ENCODE assay signal across 9 mouse cellular contexts in genomic region chr3:78618900-78619299, GRCm38 (mm10).
DNase-seq lines count a peak whose midpoint lies in the region; ATAC-seq lines count a peak whose summit lies in the region.
"Had no signal": no experiment of that assay in that cellular context is flagged by ENCODE, and none has a peak within 500 bp of the region (broad histone marks: within the 10 kb centered on the region; RNA-seq: fewer than 3 reads in every experiment).

No protein-coding gene starts in this region.

- H3K4me1 ChIP-seq in neural tube, embryonic 11.5 days (ENCODE audit: control insufficient read depth, insufficient read depth, low read length): no peaks in the 10 kb centered on the region
- no peaks in the 10 kb centered on the region for H3K4me1 ChIP-seq in neural tube, embryonic 15.5 days
- no peaks in the 10 kb centered on the region for H3K4me1 ChIP-seq in forebrain, embryonic 15.5 days
- H3K4me1 ChIP-seq: embryonic facial prominence, embryonic 15.5 days; liver, embryonic 13.5 days had no signal

- H3K36me3 ChIP-seq in neural tube, embryonic 11.5 days (ENCODE audit: control insufficient read depth, insufficient read depth, low read length): no peaks in the 10 kb centered on the region
- H3K36me3 ChIP-seq in neural tube, embryonic 15.5 days: no peaks in the 10 kb centered on the region
- no peaks in the 10 kb centered on the region for H3K36me3 ChIP-seq in forebrain, embryonic 15.5 days
- H3K36me3 ChIP-seq: embryonic facial prominence, embryonic 15.5 days; liver, embryonic 13.5 days had no signal

- H3K4me3 ChIP-seq in neural tube, embryonic 11.5 days (ENCODE audit: low read depth, low read length): no peak overlapping the region
- H3K4me3 ChIP-seq in neural tube, embryonic 15.5 days (replicated peaks): no peak overlapping the region
- no peak overlapping the region for H3K4me3 ChIP-seq in forebrain, embryonic 15.5 days
- H3K4me3 ChIP-seq: embryonic facial prominence, embryonic 15.5 days; liver, embryonic 13.5 days had no signal

- peak; percentile 35 for DNase-seq in neural tube, embryonic 11.5 days (ENCODE audit: low spot score)
- DNase-seq in cerebellum, adult 11 months: peak; percentile 4
- peak; percentile 32 for DNase-seq in kidney, adult 9 months
- DNase-seq in T-cell, adult 2 months (ENCODE audit: low spot score): no peak
- DNase-seq: liver, embryonic 13.5 days had no signal

- H3K27ac ChIP-seq in neural tube, embryonic 11.5 days (ENCODE audit: low read depth, low read length): no peak overlapping the region
- H3K27ac ChIP-seq in neural tube, embryonic 15.5 days (replicated peaks): no peak overlapping the region
- H3K27ac ChIP-seq in forebrain, embryonic 15.5 days (replicated peaks): no peak overlapping the region
- H3K27ac ChIP-seq: embryonic facial prominence, embryonic 15.5 days; liver, embryonic 13.5 days had no signal

- H3K4me2 ChIP-seq in neural tube, embryonic 11.5 days (ENCODE audit: low read depth): no peak overlapping the region
- no peak overlapping the region for H3K4me2 ChIP-seq in neural tube, embryonic 15.5 days
- H3K4me2 ChIP-seq in forebrain, embryonic 15.5 days (replicated peaks): no peak overlapping the region
- H3K4me2 ChIP-seq: embryonic facial prominence, embryonic 15.5 days; liver, embryonic 13.5 days had no signal

- 47% methylated on average over 3 of the region's 3 CpGs for WGBS in neural tube, embryonic 11.5 days
- 46% methylated on average over 3 of the region's 3 CpGs for WGBS in neural tube, embryonic 15.5 days
- 38% methylated on average over 3 of the region's 3 CpGs for WGBS in forebrain, embryonic 15.5 days

- no peak overlapping the region for H3K9ac ChIP-seq in neural tube, embryonic 11.5 days (ENCODE audit: low read length)
- H3K9ac ChIP-seq in neural tube, embryonic 15.5 days (replicated peaks): no peak overlapping the region
- H3K9ac ChIP-seq in forebrain, embryonic 15.5 days (replicated peaks): no peak overlapping the region
- H3K9ac ChIP-seq: embryonic facial prominence, embryonic 15.5 days; liver, embryonic 13.5 days had no signal

- H3K9me3 ChIP-seq in neural tube, embryonic 11.5 days (ENCODE audit: control insufficient read depth, low read length): no peaks in the 10 kb centered on the region
- no peaks in the 10 kb centered on the region for H3K9me3 ChIP-seq in neural tube, embryonic 15.5 days (replicated peaks)
- no peaks in the 10 kb centered on the region for H3K9me3 ChIP-seq in forebrain, embryonic 15.5 days
- H3K9me3 ChIP-seq: embryonic facial prominence, embryonic 15.5 days; liver, embryonic 13.5 days had no signal

- H3K27me3 ChIP-seq in neural tube, embryonic 11.5 days (ENCODE audit: control insufficient read depth, insufficient read depth, low read length): no peaks in the 10 kb centered on the region
- no peaks in the 10 kb centered on the region for H3K27me3 ChIP-seq in neural tube, embryonic 15.5 days (replicated peaks)
- H3K27me3 ChIP-seq in forebrain, embryonic 15.5 days: no peaks in the 10 kb centered on the region
- H3K27me3 ChIP-seq: embryonic facial prominence, embryonic 15.5 days; liver, embryonic 13.5 days had no signal

- no peak for ATAC-seq in neural tube, embryonic 11.5 days (ENCODE audit: insufficient read depth, low FRiP score, low TSS enrichment)
- ATAC-seq in neural tube, embryonic 15.5 days (ENCODE audit: low FRiP score): no peak
- peak; percentile 70; the same call in 1 of the 2 replicates for ATAC-seq in forebrain, embryonic 15.5 days (replicated peaks)
- 0 out of 2 replicates have a peak, but pooled peaks have one; percentile 30 for ATAC-seq in megakaryocyte-erythroid progenitor cell, adult 5-6 weeks (replicated peaks; ENCODE audit: low FRiP score, low TSS enrichment, poor library complexity, severe bottlenecking)

Comparison
In these comparisons a context has a peak if more than half of its experiments do, and no peak if none do; other contexts are left out.
1. ATAC-seq: peak in forebrain, embryonic 15.5 days (single experiment) and megakaryocyte-erythroid progenitor cell, adult 5-6 weeks (single experiment); none in neural tube, embryonic 11.5 days (single experiment) and neural tube, embryonic 15.5 days (single experiment).